Mouse (Mus musculus): ENCODE measurements around the gene Hephl1. TPM values are rescaled to one million over a fixed set of nuclear protein-coding genes. Genes with fewer than 3 reads are reported as not detected.

Hephl1 gene
- not detected in 2 replicates for polyA plus RNA-seq (2015; fragmentation: Nextera tagmentation; extraction: Ambion mirVana)

DNA sequence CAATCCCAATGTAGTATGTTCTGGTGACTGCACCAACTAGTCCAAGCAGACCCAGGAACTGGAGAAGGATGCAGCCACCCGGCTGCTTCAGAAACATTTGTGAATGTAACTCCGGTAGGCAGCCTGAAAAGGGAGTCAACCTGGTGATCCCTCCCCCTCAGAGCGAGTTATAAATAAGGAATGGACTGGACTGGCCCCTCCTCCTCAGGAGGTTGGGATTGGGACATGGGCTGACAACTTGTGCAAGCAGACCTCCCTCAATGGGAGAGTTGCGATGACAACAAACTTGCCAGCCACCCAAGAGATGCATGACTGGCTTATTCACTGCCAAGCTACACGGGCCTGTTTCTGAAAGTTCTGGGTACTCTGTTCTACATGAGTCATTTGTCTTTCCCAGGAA lies at the start of gene Hephl1:
Gene Hephl1, minus strand, starts transcription at position 101 of the 400 bp plus-strand sequence.

GRCm38 (mm10) chr9:15045084-15045669 lies 66.7 kb downstream of the Hephl1 start, which contains the start of gene Panx1:
Gene Panx1 (minus strand): TSS chr9:15045478.

Other genes starting within 250 kb of the Hephl1 start
- gene Izumo1r, start 208.2 kb downstream of the Hephl1 start, polyA plus RNA-seq (2015; fragmentation: Nextera tagmentation; extraction: Ambion mirVana): not detected in 2 replicates
- 18.2 and 19.1 TPM in 2 replicates for gene Panx1, start 66.6 kb downstream of the Hephl1 start, polyA plus RNA-seq (2015; fragmentation: Nextera tagmentation; extraction: Ambion mirVana)
- gene Vstm5, start 126.9 kb upstream of the Hephl1 start, polyA plus RNA-seq (2015; fragmentation: Nextera tagmentation; extraction: Ambion mirVana): 3.1 and 3.6 TPM in 2 replicates
- gene Med17, start 167.8 kb upstream of the Hephl1 start, polyA plus RNA-seq (2015; fragmentation: Nextera tagmentation; extraction: Ambion mirVana): 16.3 and 19.1 TPM in 2 replicates
- 38.7 and 48.8 TPM in 2 replicates for gene Taf1d, start 194.1 kb upstream of the Hephl1 start, polyA plus RNA-seq (2015; fragmentation: Nextera tagmentation; extraction: Ambion mirVana)
- 7.8 and 10.1 TPM in 2 replicates for gene 4931406C07Rik, start 194.3 kb upstream of the Hephl1 start, polyA plus RNA-seq (2015; fragmentation: Nextera tagmentation; extraction: Ambion mirVana)
- 3.6 and 5.3 TPM in 2 replicates for gene Cep295, start 245.7 kb upstream of the Hephl1 start, polyA plus RNA-seq (2015; fragmentation: Nextera tagmentation; extraction: Ambion mirVana)

Measured in urinary bladder, postnatal 0 days (tissue).